Mouse (Mus musculus) midbrain, embryonic 12.5 days (tissue): ENCODE measurements at regions not wholly inside any gene's neighbourhood (a gene's known extent, or its start where the extent isn't known, plus 50 kb on each side); places are given as distances from the start of the nearest gene placed in this dataset.

Experiments used
- ATAC-seq: fragments of 200-750 bp; cut with Nextera tagmentation; 2 replicates; pipeline ENCODE4 v1.8.0; 2017; ENCODE audit warnings: low read depth, moderate TSS enrichment, moderate library complexity; ENCODE audit not compliant: low FRiP score
- H3K27ac ChIP-seq: fragments of 300-500 bp; sonication (generic); replicated peaks from 2 replicates; pipeline ENCODE4 v1.5.1; 2016; ENCODE audit warnings: mild to moderate bottlenecking
- H3K27me3 ChIP-seq: fragments of 300-500 bp; sonication (generic); 2 replicates; pipeline ENCODE4 v1.6.1; 2016; ENCODE audit warnings: mild to moderate bottlenecking
- H3K36me3 ChIP-seq: fragments of 300-500 bp; sonication (generic); 2 replicates; pipeline ENCODE4 v1.6.1; 2016
- H3K4me1 ChIP-seq: fragments of 300-500 bp; sonication (generic); 2 replicates; pipeline ENCODE4 v1.6.1; 2016
- H3K4me2 ChIP-seq: fragments of 300-500 bp; sonication (generic); replicated peaks from 2 replicates; pipeline ENCODE4 v1.6.1; 2016; ENCODE audit warnings: mild to moderate bottlenecking, moderate library complexity
- H3K4me3 ChIP-seq: fragments of 300-500 bp; sonication (generic); 2 replicates; pipeline ENCODE4 v1.5.1; 2016; ENCODE audit warnings: mild to moderate bottlenecking
- H3K9ac ChIP-seq: fragments of 300-500 bp; sonication (generic); replicated peaks from 2 replicates; pipeline ENCODE4 v1.6.1; 2016; ENCODE audit warnings: mild to moderate bottlenecking, moderate library complexity
- H3K9me3 ChIP-seq: fragments of 300-500 bp; sonication (generic); 2 replicates; pipeline ENCODE4 v1.6.1; 2016; ENCODE audit warnings: mild to moderate bottlenecking
- WGBS: fragments of 180-500 bp; shearing (Covaris S2); methylation state at CpG from one replicate; pipeline ENCODE4 v1.1.7; 2016; 5-methylcytosine and 5-hydroxymethylcytosine counted together

DNA sequence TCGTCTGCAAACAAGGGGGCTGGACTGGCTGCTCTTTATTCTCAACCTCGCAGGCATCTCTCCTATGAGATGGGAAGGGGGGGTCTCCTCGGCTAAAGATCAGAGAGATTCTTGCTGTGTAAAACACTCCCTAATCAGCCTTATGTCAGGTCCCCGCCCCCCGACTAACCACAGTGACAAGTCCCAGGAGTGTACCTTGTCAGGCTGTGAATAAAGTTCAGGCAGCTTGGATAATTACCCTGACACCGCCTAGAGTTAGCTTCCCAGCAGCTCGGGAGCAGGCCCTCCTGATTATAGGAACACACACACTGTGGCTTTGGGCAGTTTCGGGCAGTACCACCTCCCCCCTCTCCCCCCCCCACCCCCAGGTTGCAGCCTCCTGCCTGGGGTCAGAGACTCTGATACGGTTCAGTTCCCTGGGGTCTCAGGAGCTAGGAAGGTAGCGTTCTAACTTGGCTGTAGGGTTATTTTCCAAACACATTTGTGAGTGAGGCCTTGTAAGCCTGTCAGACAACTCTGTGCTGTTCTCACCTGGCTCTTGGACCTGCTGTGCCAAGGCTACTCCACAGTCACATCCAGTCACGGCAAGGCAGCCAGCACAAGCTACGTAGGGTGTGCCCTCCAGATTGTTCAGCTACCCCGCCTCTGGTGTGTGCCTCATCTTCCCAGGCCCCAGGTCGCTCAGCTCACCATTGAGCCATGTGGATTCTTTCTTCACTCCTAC lies 461.0 kb upstream of the Zmiz1 start:
- Histone ChIP-seq H3K27me3 (peaks cover 48% of the 10 kb centered on the region), H3K9ac (no peak overlapping the region; the same call in 1 of the 2 replicates), H3K27ac (peak overlapping the region; percentile 58), H3K36me3 (no peaks in the 10 kb centered on the region), H3K4me1 (peaks cover 42% of the 10 kb centered on the region), H3K4me2 (no peak overlapping the region), H3K9me3 (no peaks in the 10 kb centered on the region), H3K4me3 (no peak overlapping the region)
- WGBS, result 22% methylated on average over 14 of the region's 14 CpGs
- peak; percentile 82 for ATAC-seq

DNA sequence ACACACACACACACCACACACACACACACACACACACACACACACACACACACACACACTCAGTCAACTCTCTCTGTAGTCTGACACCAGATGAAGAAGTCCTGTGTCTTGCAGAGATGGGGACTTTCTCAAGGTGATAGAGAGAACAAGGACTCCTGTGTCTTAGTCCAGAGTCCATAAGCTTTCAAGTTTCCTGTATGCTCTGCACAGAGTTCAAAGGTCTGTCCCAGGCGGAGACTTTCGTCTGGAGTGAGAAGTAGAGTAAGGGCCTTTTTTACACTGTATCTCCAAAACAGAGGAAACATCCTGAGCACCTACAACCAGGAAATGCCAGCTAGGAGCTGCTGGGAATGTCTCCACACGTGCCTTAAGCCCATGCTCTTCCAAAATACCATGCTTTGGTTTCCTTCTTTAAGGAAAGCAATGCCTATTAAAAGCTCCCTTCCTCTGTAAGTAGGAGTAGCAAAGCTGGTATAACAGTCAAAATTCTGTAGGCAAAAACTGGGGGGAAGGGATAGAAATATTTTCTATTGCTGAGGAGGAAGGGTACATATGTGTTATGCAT lies 459.9 kb upstream of the Zmiz1 start:
- no peak overlapping the region for H3K4me3 ChIP-seq
- peaks cover 48% of the 10 kb centered on the region for H3K27me3 ChIP-seq
- 55% methylated on average over 3 of the region's 3 CpGs for WGBS
- H3K4me2 ChIP-seq, result no peak overlapping the region
- no peak overlapping the region for H3K9ac ChIP-seq
- H3K36me3 ChIP-seq, result no peaks in the 10 kb centered on the region
- ATAC-seq, result no peak
- no peak overlapping the region for H3K27ac ChIP-seq
- H3K4me1 ChIP-seq, result peaks cover 30% of the 10 kb centered on the region
- no peaks in the 10 kb centered on the region for H3K9me3 ChIP-seq

DNA sequence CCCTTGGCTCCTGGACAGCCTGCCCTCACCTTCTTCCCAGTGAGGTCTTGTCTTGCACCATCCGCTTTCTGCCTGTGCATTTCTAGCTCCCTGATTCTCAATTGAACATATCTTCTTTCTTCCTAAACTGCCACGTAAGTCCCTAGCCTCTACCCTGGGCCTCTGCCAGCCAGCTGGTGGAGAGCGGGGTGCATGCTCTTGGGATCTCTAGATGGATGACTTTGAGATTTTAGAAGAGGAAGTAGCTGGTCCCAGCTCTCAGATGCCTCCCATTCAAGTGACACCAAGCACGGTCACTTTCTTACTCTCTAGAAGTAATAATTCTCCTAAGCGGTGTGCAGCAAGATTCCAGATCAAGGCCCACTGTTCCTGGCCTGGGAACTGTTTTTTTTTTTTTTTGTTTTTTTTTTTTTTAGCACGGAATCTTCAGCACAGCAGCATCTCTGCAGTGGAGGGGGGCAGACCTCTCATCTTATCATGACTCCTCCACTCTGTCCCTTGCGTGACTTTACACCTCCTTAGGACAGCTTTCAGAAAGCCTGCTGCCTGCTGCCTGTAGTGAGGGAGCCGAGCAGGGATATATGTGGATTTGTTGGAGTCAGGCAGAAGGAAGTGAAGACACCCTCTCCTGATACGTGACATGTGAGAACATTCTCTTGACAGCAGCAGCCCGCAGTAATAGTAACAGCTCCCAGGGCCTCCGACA lies 453.6 kb upstream of the Zmiz1 start:
- Histone ChIP-seq H3K9ac (no peak overlapping the region), H3K9me3 (no peaks in the 10 kb centered on the region), H3K27me3 (peaks cover 3% of the 10 kb centered on the region; the same call in 1 of the 2 replicates), H3K4me2 (no peak overlapping the region), H3K27ac (no peak overlapping the region), H3K4me3 (no peak overlapping the region), H3K4me1 (no peaks in the 10 kb centered on the region), H3K36me3 (no peaks in the 10 kb centered on the region)
- no peak for ATAC-seq
- 83% methylated on average over 11 of the region's 11 CpGs for WGBS

DNA sequence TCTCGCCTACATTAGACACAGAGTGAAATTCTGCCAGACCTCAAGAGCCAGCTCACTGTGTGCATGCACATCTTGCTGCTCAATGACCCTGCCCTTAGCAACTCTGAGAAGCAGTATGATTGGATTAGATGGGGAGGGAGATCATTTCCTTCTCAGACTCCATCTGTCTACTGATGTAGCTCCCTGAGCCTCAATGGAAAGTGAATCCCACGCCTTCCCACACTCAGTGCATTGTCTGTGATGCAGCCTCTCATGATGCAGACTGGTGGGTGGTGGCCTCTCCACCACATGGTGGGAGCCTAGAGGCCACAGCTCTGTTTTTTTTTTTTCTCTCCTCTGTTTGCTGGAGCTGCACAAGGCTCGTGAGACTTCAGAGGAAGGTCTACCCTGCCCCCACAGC lies 447.1 kb upstream of the Zmiz1 start:
- Histone ChIP-seq H3K27ac (no peak overlapping the region), H3K4me3 (no peak overlapping the region), H3K4me1 (peaks cover 17% of the 10 kb centered on the region), H3K9me3 (no peaks in the 10 kb centered on the region), H3K27me3 (no peaks in the 10 kb centered on the region), H3K36me3 (no peaks in the 10 kb centered on the region), H3K4me2 (no peak overlapping the region), H3K9ac (no peak overlapping the region)
- 76% methylated on average over 3 of the region's 3 CpGs for WGBS
- ATAC-seq, result no peak

DNA sequence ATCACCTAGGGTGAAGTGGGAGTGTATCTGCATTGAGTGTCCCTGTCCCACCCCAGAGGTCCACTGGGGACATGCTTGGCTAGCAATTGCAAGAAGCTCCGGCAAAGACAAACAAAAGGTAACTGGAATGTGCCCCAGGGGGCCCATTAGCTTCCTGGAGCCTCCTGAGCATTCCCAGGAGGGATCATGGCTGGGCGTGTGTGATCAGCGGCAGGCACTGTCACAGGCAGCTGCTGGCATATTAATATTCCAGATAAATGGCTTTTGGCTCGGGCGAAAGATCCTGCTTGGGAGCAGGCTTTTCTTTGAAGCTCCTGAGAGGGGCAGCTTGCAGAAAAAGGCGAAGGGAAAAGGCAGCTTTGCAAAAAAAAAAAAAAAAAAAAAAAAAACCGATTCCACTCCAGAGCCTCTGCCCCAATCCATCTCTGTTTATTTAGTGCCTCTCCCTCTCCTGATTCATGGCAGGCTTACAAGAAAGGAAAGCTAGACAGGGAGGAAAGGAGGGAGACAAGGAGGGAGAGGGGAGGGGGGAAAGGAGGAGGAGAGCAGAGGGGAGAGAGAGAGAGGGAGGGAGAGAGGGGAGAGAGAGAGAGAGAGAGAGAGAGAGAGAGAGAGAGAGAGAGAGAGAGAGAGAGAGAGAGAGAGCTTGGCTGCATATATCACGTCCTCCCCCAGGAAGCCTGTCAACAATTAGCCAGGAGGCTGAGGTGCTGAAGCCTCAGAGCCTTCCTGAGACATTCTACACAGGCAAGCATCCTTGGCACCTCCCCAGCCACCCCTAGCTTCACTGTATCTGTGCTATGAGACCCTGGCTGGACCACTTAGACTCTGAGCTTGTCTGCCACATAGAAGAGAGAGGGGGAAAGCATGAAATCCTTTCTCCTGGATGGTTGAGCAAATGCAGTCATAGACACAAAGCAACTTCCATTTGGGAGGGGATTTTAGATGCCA lies 443.4 kb upstream of the Zmiz1 start:
- peak overlapping the region; percentile 94 for H3K27ac ChIP-seq
- no peaks in the 10 kb centered on the region for H3K27me3 ChIP-seq
- H3K9ac ChIP-seq, result peak overlapping the region; percentile 20
- H3K36me3 ChIP-seq, result no peaks in the 10 kb centered on the region
- no peaks in the 10 kb centered on the region for H3K9me3 ChIP-seq
- peaks cover 20% of the 10 kb centered on the region for H3K4me1 ChIP-seq
- 1% methylated on average over 8 of the region's 8 CpGs for WGBS
- ATAC-seq, result peak; percentile 76
- no peak overlapping the region for H3K4me3 ChIP-seq
- H3K4me2 ChIP-seq, result peak overlapping the region; percentile 40

DNA sequence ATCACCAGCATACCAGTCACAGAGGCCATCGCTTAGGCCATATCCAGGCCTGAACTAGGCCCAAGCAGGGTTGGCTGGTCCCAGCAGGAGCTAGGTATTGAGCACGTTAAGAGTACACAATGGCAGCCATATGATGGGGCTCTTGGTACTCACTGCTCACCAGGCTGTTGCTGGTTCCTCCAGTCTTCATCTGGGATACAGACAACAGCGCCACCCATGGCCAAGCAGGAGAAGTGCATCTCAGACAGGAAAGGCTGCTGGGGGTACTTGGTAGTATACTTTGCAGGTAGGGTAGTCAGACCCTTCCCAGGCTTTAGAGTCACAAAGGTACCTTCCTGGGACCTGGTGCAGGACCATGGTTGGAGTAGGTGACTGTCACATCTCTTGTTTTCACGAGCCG lies 441.1 kb upstream of the Zmiz1 start:
- Histone ChIP-seq H3K36me3 (no peaks in the 10 kb centered on the region), H3K4me3 (no peak overlapping the region), H3K27me3 (no peaks in the 10 kb centered on the region), H3K27ac (no peak overlapping the region), H3K9me3 (no peaks in the 10 kb centered on the region), H3K9ac (no peak overlapping the region), H3K4me2 (no peak overlapping the region), H3K4me1 (peaks cover 21% of the 10 kb centered on the region)
- ATAC-seq, result no peak
- 67% methylated on average over 5 of the region's 5 CpGs for WGBS

DNA sequence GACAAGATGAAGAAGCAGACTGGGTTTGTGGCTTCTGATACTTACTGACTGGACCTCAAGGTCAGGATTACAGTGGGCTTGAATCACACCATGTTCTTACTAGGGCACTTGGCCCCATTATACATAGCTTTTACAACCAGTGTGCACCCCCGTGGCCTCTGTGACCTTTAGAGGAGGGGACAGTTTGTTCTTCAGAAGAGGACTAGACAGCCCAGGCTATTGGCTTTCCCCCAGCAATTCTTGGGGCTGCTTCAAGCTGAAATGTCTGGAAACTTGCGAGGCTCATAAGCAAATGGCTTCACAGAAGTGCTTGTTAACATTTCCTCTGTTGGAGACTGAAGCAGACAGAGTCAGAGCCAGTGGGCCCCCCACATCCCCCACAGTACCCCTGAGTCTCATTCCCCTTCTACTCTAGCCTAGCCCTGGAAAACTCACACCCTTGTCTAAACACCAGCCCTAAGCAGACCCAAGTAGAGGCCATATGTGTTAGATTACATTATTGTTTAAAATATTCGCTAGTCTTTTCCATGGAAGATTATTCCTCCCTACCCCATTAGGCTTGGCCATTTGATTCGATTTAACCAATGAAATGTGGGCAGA lies 439.6 kb upstream of the Zmiz1 start:
- H3K4me2 ChIP-seq, result no peak overlapping the region
- no peak overlapping the region for H3K9ac ChIP-seq
- H3K36me3 ChIP-seq, result no peaks in the 10 kb centered on the region
- no peaks in the 10 kb centered on the region for H3K9me3 ChIP-seq
- H3K4me1 ChIP-seq, result peaks cover 21% of the 10 kb centered on the region
- no peak overlapping the region for H3K4me3 ChIP-seq
- 81% methylated on average over 4 of the region's 4 CpGs for WGBS
- H3K27me3 ChIP-seq, result no peaks in the 10 kb centered on the region
- ATAC-seq, result no peak
- H3K27ac ChIP-seq, result no peak overlapping the region

DNA sequence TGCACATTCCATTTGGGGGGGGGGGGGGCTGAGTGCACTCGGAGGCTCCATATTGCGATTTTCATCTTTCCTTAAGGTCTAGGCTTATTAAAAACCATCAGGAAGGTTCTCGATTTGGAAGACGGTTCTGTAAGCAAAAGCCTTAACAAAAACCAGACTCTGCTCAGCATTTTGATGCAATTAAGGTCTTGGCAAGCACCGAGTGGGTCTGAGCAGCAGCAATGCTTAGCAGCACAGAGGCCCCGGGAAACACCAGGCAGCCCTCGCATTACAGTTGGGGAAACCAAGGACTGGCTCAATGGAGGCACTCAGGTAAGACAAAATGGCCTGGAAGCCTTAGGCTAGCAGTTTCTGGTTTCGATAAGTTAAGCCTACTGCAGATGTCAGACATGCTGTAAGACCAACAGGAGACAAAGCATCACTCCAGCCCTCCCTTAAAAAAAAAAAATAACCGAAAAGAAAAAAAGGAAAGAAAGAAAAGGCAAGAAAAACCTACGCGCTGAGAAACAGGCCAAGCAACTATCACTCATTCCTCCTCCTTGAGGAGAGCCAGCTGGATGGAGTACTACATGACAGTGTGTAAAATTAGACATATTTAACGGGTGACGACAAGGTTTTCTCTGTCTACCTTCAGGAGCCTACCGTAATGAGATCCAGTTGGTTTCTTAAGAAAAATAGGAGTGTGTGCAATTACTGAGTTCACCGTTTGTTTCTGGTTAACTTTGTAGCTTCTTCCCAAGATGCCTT lies 436.3 kb upstream of the Zmiz1 start:
- H3K4me2 ChIP-seq, result no peak overlapping the region
- 0 out of 2 replicates have a peak, but pooled peaks cover 3% of the 10 kb centered on the region for H3K4me1 ChIP-seq
- no peak overlapping the region for H3K4me3 ChIP-seq
- H3K27ac ChIP-seq, result no peak overlapping the region
- no peak for ATAC-seq
- no peaks in the 10 kb centered on the region for H3K36me3 ChIP-seq
- no peaks in the 10 kb centered on the region for H3K27me3 ChIP-seq
- WGBS, result 88% methylated on average over 15 of the region's 15 CpGs
- no peak overlapping the region for H3K9ac ChIP-seq
- no peaks in the 10 kb centered on the region for H3K9me3 ChIP-seq

DNA sequence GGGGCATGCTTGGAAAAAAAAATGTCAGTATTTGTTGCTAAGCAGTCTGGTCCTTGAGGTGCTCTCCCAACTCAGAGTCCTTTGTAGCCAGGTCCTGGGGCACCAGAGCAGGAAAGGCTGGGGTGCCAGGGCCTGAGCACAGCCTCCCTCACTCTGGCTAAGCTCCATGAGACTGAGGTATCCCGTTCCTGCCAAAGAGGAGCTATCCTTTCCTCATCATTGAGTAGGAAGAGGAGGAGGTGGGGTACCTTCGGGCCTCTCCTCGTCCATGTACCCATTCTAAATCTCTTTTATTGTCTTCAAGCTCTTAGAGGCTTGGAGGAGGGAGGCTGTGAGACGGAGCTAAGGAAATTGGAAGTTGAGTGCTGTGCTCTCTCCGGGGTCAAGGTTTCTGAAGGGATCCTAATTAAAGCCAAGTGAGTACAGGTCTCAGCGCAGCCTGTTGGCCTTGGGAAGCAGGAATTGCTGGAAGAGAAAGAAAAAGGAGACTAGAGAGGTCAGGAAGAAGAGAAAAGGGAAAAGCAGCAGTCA lies 435.6 kb upstream of the Zmiz1 start:
- Histone ChIP-seq H3K27me3 (no peaks in the 10 kb centered on the region), H3K4me2 (no peak overlapping the region), H3K27ac (no peak overlapping the region), H3K4me3 (no peak overlapping the region), H3K9ac (no peak overlapping the region), H3K9me3 (no peaks in the 10 kb centered on the region), H3K4me1 (0 out of 2 replicates have a peak, but pooled peaks cover 3% of the 10 kb centered on the region), H3K36me3 (no peaks in the 10 kb centered on the region)
- no peak for ATAC-seq
- 68% methylated on average over 6 of the region's 6 CpGs for WGBS

DNA sequence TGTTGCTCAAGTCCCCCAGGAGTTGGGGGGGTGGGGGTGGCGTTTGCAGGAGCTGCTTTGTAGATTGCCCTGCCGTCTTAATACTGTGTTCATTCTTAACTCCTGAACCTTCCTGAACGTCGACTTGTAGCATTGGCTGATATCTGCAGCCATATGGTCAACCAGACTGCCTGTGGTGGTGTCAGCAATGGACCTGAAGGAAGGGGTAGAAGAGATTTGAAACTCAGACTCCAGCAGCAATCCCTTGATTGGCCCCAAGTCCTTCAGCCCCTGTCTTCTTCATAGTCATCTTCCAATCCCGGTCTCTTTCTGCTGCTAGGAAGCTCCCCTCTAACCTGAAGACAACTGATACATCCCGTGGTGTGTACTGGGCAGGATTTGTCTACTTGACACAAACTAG lies 433.9 kb upstream of the Zmiz1 start:
- no peak overlapping the region for H3K9ac ChIP-seq
- 0 out of 2 replicates have a peak, but pooled peaks cover 3% of the 10 kb centered on the region for H3K4me1 ChIP-seq
- no peak overlapping the region for H3K4me2 ChIP-seq
- H3K27ac ChIP-seq, result no peak overlapping the region
- no peak overlapping the region for H3K4me3 ChIP-seq
- no peaks in the 10 kb centered on the region for H3K36me3 ChIP-seq
- H3K27me3 ChIP-seq, result no peaks in the 10 kb centered on the region
- WGBS, result 87% methylated on average over 6 of the region's 6 CpGs
- H3K9me3 ChIP-seq, result no peaks in the 10 kb centered on the region
- no peak for ATAC-seq

DNA sequence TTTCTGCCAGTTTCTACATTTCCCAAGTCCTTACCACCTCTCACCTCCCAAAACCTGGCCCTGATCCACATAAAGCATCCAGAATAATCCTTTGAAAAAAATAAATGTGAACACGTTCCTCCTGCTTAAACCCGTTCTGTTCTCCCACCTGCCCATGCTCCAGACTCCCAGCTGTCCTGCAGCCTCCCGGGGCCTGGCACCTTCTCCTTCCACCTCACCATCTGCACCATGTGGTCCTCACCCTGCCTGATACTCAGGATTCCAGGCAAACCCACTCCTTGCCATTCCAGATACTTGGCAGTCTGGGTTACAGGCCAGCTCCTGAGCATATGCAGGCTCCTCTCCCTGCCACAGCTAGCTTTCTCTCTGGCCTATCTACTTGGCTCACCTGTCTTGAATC lies 431.9 kb upstream of the Zmiz1 start:
- no peaks in the 10 kb centered on the region for H3K9me3 ChIP-seq
- no peak overlapping the region for H3K9ac ChIP-seq
- no peak overlapping the region for H3K27ac ChIP-seq
- H3K4me1 ChIP-seq, result no peaks in the 10 kb centered on the region
- no peaks in the 10 kb centered on the region for H3K36me3 ChIP-seq
- H3K27me3 ChIP-seq, result no peaks in the 10 kb centered on the region
- 89% methylated on average over 3 of the region's 3 CpGs for WGBS
- ATAC-seq, result no peak
- no peak overlapping the region for H3K4me3 ChIP-seq
- H3K4me2 ChIP-seq, result no peak overlapping the region
